Mouse (Mus musculus) heart, embryonic 13.5 days (tissue): Measurements from ENCODE around the gene Folr1. TPM values are rescaled to one million over a fixed set of nuclear protein-coding genes. Genes with fewer than 3 reads are reported as not detected.
A peak's percentile ranks its signal among the peaks of the same experiment; 100 is the strongest.

Experiments used
- ATAC-seq: fragments of 200-750 bp; cut with Nextera tagmentation; 2 replicates; pipeline ENCODE4 v1.8.0; 2017; ENCODE audit warnings: moderate TSS enrichment; ENCODE audit not compliant: insufficient number of reproducible peaks, low FRiP score, low TSS enrichment; ENCODE audit errors: extremely low read depth
- H3K27ac ChIP-seq: fragments of 300-500 bp; sonication (generic); replicated peaks from 2 replicates; pipeline ENCODE4 v1.5.1; 2015; ENCODE audit warnings: moderate library complexity, mild to moderate bottlenecking, inconsistent platforms
- H3K27me3 ChIP-seq: fragments of 300-500 bp; sonication (generic); replicated peaks from 2 replicates; pipeline ENCODE4 v1.6.1; 2015; ENCODE audit warnings: mild to moderate bottlenecking, inconsistent platforms
- H3K36me3 ChIP-seq: fragments of 300-500 bp; sonication (generic); 2 replicates; pipeline ENCODE4 v1.6.1; 2015; ENCODE audit warnings: mild to moderate bottlenecking, inconsistent platforms
- H3K4me1 ChIP-seq: fragments of 300-500 bp; sonication (generic); 2 replicates; pipeline ENCODE4 v1.6.1; 2015; ENCODE audit warnings: inconsistent platforms
- H3K4me2 ChIP-seq: fragments of 300-500 bp; sonication (generic); 2 replicates; pipeline ENCODE4 v1.6.1; 2015; ENCODE audit warnings: inconsistent platforms, mild to moderate bottlenecking, moderate library complexity
- H3K4me3 ChIP-seq: fragments of 300-500 bp; sonication (generic); 2 replicates; pipeline ENCODE4 v1.5.1; 2015; ENCODE audit warnings: moderate library complexity, mild to moderate bottlenecking, inconsistent platforms
- H3K9ac ChIP-seq: fragments of 300-500 bp; sonication (generic); 2 replicates; pipeline ENCODE4 v1.6.1; 2015; ENCODE audit warnings: inconsistent platforms, mild to moderate bottlenecking, moderate library complexity
- H3K9me3 ChIP-seq: fragments of 300-500 bp; sonication (generic); 2 replicates; pipeline ENCODE4 v1.6.1; 2016; ENCODE audit warnings: inconsistent platforms
- WGBS: fragments of 180-500 bp; shearing (Covaris S2); methylation state at CpG from one replicate; pipeline ENCODE4 v1.1.7; 2015; ENCODE audit warnings: mixed read lengths; 5-methylcytosine and 5-hydroxymethylcytosine counted together
- polyA plus RNA-seq: library from polyadenylated mRNA; unstranded; fragments of >200 nt; fragmentation: Nextera tagmentation; extraction: Ambion mirVana; gene quantifications from 2 replicates; pipeline ENCODE4 v1.2.1, GENCODE M21; 2015

The Folr1 gene
- polyA plus RNA-seq, 1 experiment from 2014 or later: 6.4 TPM

DNA sequence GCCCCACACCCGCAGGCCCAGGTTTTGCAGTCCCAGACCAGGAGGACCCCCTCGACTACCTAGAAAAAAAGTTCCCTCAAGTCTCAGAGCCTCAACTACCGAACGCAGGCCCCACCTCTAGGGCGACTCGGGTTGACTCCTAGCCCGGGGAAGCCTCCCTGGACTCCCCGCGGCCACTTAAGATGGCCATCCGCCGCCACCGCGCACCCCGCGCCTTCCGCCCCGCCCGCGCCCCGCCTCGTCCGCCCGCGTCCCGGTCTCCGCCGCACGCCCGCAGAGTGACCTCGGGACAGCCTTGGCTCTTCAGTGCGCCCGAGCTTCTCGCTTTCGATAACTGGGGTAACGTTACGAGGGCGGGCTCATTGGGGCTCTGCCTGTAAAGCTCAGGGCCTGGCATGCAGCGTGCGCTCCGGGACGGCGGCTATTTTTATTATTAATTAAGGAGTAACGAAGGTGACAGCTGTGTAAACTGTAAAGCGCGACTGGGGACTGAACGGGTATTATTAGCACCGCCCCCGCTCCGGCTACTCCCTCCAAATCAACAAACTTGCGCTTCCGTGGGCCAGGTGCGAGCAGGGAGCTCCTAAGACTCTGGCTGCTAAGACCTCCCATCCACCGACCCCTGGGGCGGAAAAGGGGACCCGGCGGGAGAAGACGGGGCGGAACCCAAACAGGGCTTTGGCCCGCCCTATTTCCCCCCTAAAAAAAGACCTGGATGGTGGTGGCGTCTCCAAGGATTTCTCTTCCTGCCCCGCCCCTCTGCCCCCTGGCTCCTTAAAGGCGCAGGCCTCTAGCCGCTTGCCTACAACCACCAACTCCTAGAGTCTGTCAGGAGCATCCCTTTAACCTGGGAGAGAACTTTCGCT lies 32.7 kb downstream of the Folr1 start, which contains the start of gene Inppl1:
Gene Inppl1 (minus strand): TSS at position 624 of the 866 bp plus-strand sequence.
- under 1% methylated on average over 64 of the region's 64 CpGs for WGBS
- Histone ChIP-seq H3K9ac (peak within 1 kb of the TSS; percentile 99), H3K36me3 (peaks cover 22% of the 10 kb centered on the region), H3K4me2 (peak within 1 kb of the TSS; percentile 72), H3K4me1 (peaks cover 36% of the 10 kb centered on the region), H3K4me3 (peak within 1 kb of the TSS; percentile 96), H3K27me3 (no peaks in the 10 kb centered on the region), H3K27ac (peak within 1 kb of the TSS; percentile 99), H3K9me3 (no peaks in the 10 kb centered on the region)
- peak; percentile 60; the same call in 1 of the 2 replicates for ATAC-seq

GRCm38 (mm10) chr7:101837154-101837605 lies 33.4 kb downstream of the Folr1 start:
- H3K9ac ChIP-seq: peak overlapping the region; percentile 99
- peak overlapping the region; percentile 99 for H3K27ac ChIP-seq
- ATAC-seq: no peak
- peak overlapping the region; percentile 72 for H3K4me2 ChIP-seq
- no peaks in the 10 kb centered on the region for H3K9me3 ChIP-seq
- H3K4me3 ChIP-seq: peak overlapping the region; percentile 96
- no peaks in the 10 kb centered on the region for H3K27me3 ChIP-seq
- H3K36me3 ChIP-seq: peaks cover 28% of the 10 kb centered on the region
- WGBS: under 1% methylated on average over 20 of the region's 20 CpGs
- H3K4me1 ChIP-seq: peaks cover 36% of the 10 kb centered on the region

- Histone ChIP-seq H3K4me2 (peak overlapping the region; percentile 72), H3K4me1 (peaks cover 36% of the 10 kb centered on the region), H3K4me3 (peak overlapping the region; percentile 96), H3K9ac (peak overlapping the region; percentile 99), H3K27ac (peak overlapping the region; percentile 99), H3K27me3 (no peaks in the 10 kb centered on the region), H3K36me3 (peaks cover 35% of the 10 kb centered on the region), H3K9me3 (no peaks in the 10 kb centered on the region)
- peak; percentile 49 for ATAC-seq
- under 1% methylated on average over 63 of the region's 63 CpGs for WGBS
Observed at GRCm38 (mm10) chr7:101836271-101837153, 34.1 kb downstream of the Folr1 start.

DNA sequence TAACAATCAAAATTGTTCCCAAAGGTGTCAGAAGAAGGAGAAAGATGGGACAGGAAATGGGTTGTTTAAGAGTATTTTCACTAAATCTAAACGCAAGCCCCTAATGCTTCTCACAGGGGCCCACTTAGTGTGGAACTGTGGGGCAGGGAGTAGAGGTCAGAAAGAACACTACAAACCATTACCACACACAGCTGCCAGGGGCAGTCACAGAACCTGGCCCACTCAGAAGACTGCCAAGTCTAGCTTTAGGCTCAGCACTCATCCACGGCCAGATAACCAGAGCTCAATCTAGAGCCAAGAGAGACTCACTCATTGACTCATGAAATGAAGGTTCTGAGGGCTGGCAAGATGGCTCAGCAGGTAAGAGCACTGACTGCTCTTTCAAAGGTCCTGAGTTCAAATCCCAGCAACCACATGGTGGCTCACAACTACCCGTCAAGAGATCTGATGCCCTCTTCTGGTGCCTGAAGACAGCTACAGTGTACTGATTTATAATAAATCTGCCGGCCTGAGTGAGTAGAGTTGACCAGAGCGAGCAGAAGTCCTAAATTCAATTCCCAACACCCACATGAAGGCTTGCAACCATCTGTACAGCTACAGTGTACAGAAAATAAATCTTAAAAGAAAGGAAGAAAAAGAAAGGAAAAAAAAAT lies 35.0 kb downstream of the Folr1 start:
- H3K9ac ChIP-seq: peak overlapping the region; percentile 99
- peak overlapping the region; percentile 72 for H3K4me2 ChIP-seq
- no peaks in the 10 kb centered on the region for H3K27me3 ChIP-seq
- no peak for ATAC-seq
- peaks cover 36% of the 10 kb centered on the region for H3K4me1 ChIP-seq
- H3K27ac ChIP-seq: peak overlapping the region; percentile 99
- 36% methylated on average over 5 of the region's 5 CpGs for WGBS
- no peaks in the 10 kb centered on the region for H3K9me3 ChIP-seq
- H3K36me3 ChIP-seq: peaks cover 44% of the 10 kb centered on the region
- peak overlapping the region; percentile 96 for H3K4me3 ChIP-seq

DNA sequence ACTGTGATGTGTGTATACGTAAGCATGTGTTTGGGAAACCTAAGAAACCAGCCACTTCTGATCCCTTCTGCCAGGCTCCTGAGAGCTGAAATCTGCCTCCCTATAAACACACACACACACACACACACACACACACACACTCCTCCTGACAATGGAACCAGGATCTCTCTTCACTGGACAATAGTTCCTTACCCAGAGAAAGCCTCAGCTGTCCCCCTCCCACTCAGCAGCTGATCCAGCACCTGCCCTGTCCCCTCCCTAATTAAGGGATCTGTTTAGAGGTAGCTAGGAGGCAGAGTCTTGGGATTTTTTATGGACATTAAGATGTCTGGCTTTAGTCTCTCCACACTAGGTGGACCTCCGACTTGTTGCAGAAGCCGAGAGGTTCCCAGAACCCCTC lies 35.7 kb downstream of the Folr1 start:
- 51% methylated on average over 3 of the region's 3 CpGs for WGBS
- H3K36me3 ChIP-seq: peaks cover 51% of the 10 kb centered on the region
- no peaks in the 10 kb centered on the region for H3K27me3 ChIP-seq
- no peaks in the 10 kb centered on the region for H3K9me3 ChIP-seq
- H3K4me3 ChIP-seq: peak overlapping the region; percentile 96
- H3K27ac ChIP-seq: peak overlapping the region; percentile 99
- no peak for ATAC-seq
- peak overlapping the region; percentile 99 for H3K9ac ChIP-seq
- peak overlapping the region; percentile 72 for H3K4me2 ChIP-seq
- H3K4me1 ChIP-seq: peaks cover 36% of the 10 kb centered on the region

GRCm38 (mm10) chr7:101833916-101834584 lies 36.5 kb downstream of the Folr1 start:
- H3K4me3 ChIP-seq: peak overlapping the region; percentile 96; the same call in 1 of the 2 replicates

GRCm38 (mm10) chr7:101833352-101833751 lies 37.2 kb downstream of the Folr1 start:
- Histone ChIP-seq H3K36me3 (peaks cover 67% of the 10 kb centered on the region), H3K4me3 (no peak overlapping the region), H3K27ac (no peak overlapping the region), H3K4me2 (peak overlapping the region; percentile 72; the same call in 1 of the 2 replicates), H3K9me3 (no peaks in the 10 kb centered on the region), H3K9ac (0 out of 2 replicates have a peak overlapping the region, but pooled peaks have one; percentile 99), H3K4me1 (peaks cover 30% of the 10 kb centered on the region), H3K27me3 (no peaks in the 10 kb centered on the region)
- WGBS: 64% methylated on average over 5 of the region's 5 CpGs
- ATAC-seq: no peak

More at GRCm38 (mm10) chr7:101833916-101834584, 36.5 kb downstream of the Folr1 start:
- no peaks in the 10 kb centered on the region for H3K9me3 ChIP-seq
- WGBS: 43% methylated on average over 3 of the region's 3 CpGs
- H3K4me1 ChIP-seq: peaks cover 36% of the 10 kb centered on the region
- H3K36me3 ChIP-seq: peaks cover 60% of the 10 kb centered on the region
- H3K27ac ChIP-seq: peak overlapping the region; percentile 99
- no peak for ATAC-seq
- H3K4me2 ChIP-seq: peak overlapping the region; percentile 72
- peak overlapping the region; percentile 99 for H3K9ac ChIP-seq
- H3K27me3 ChIP-seq: no peaks in the 10 kb centered on the region

- peaks cover 76% of the 10 kb centered on the region for H3K36me3 ChIP-seq
Observed at GRCm38 (mm10) chr7:101832372-101832771, 38.2 kb downstream of the Folr1 start.

DNA sequence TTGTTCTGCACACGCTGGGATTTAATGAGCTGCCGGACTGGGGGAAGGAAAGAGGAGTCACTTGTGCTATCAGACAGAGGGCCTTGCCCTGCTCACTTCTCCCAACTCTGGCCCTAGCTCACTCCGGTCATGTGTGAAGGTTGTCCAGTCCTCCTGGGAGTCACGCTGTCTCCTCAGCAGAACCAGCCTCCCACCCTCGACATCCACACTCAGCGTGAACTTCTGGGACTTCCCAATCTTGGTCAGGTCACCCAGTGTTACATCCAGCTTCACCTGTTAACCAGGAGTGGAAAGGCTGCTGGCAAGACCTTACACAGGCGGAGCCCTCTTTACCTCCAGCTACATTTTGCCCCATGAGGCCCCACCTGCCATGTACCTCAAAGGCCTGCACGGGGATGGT lies 39.2 kb downstream of the Folr1 start:
- WGBS: 92% methylated on average over 8 of the region's 8 CpGs
- Histone ChIP-seq H3K9ac (no peak overlapping the region), H3K4me2 (no peak overlapping the region), H3K9me3 (no peaks in the 10 kb centered on the region), H3K4me3 (no peak overlapping the region), H3K27me3 (no peaks in the 10 kb centered on the region), H3K27ac (no peak overlapping the region), H3K36me3 (peaks cover 86% of the 10 kb centered on the region), H3K4me1 (peaks cover 30% of the 10 kb centered on the region)
- ATAC-seq: no peak

More at GRCm38 (mm10) chr7:101832372-101832771, 38.2 kb downstream of the Folr1 start:
- no peak overlapping the region for H3K4me2 ChIP-seq
- H3K27me3 ChIP-seq: no peaks in the 10 kb centered on the region
- ATAC-seq: no peak
- 82% methylated on average over 4 of the region's 4 CpGs for WGBS
- no peak overlapping the region for H3K27ac ChIP-seq
- H3K4me3 ChIP-seq: no peak overlapping the region
- peaks cover 30% of the 10 kb centered on the region for H3K4me1 ChIP-seq
- H3K9me3 ChIP-seq: no peaks in the 10 kb centered on the region
- no peak overlapping the region for H3K9ac ChIP-seq

- Histone ChIP-seq H3K27ac (no peak overlapping the region), H3K27me3 (no peaks in the 10 kb centered on the region), H3K9me3 (no peaks in the 10 kb centered on the region), H3K4me1 (peaks cover 22% of the 10 kb centered on the region), H3K36me3 (peaks cover 96% of the 10 kb centered on the region), H3K9ac (no peak overlapping the region), H3K4me2 (no peak overlapping the region), H3K4me3 (no peak overlapping the region)
- no peak for ATAC-seq
- 87% methylated on average over 3 of the region's 3 CpGs for WGBS
Observed at GRCm38 (mm10) chr7:101830373-101830772, 40.2 kb downstream of the Folr1 start.
